Mouse (Mus musculus) neutrophil, adult 5-6 weeks (primary cell): ENCODE measurements around the gene Astn2. TPM values are rescaled to one million over a fixed set of nuclear protein-coding genes. Genes with fewer than 3 reads are reported as not detected.
"Not testable (repeated sequence)": the region's sequence is repeated elsewhere in the genome, so short reads cannot be mapped to it uniquely, and the experiment has no call there.

Source experiments
- ATAC-seq: fragments of 151-379, 151-347 bp; 2 replicates; pipeline ENCODE4 v1.8.0; 2017; ENCODE audit warnings: mild to moderate bottlenecking, moderate TSS enrichment; ENCODE audit not compliant: insufficient number of reproducible peaks, poor library complexity, low FRiP score, severe bottlenecking; ENCODE audit errors: extremely low read depth
- total RNA-seq: library from RNA; stranded (forward); fragments of 200-1000 nt; gene quantifications from 2 replicates; pipeline ENCODE4 v1.2.3, GENCODE M21; 2017

Astn2 gene
- total RNA-seq, 1 experiment from 2014 or later, result not detected

- ATAC-seq, result no peak
These were observed 661.2 kb downstream of the Astn2 start for GRCm38 (mm10) chr4:65743160-65743691.

- no peak for ATAC-seq
These were observed 680.0 kb downstream of the Astn2 start for GRCm38 (mm10) chr4:65724414-65724813.

- no peak for ATAC-seq
These were observed 684.8 kb downstream of the Astn2 start for GRCm38 (mm10) chr4:65719610-65720009.

- no peak for ATAC-seq
These were observed 686.5 kb downstream of the Astn2 start for GRCm38 (mm10) chr4:65717899-65718298.

- ATAC-seq, result no peak
These were observed 688.3 kb downstream of the Astn2 start for GRCm38 (mm10) chr4:65716086-65716485.

- ATAC-seq, result no peak
These were observed 692.7 kb downstream of the Astn2 start for GRCm38 (mm10) chr4:65711678-65712077.

- ATAC-seq, result no peak
These were observed 693.8 kb downstream of the Astn2 start for GRCm38 (mm10) chr4:65710623-65711022.

GRCm38 (mm10) chr4:65701848-65702247 is 702.6 kb downstream of the Astn2 start:
- no peak for ATAC-seq

- no peak for ATAC-seq
These were observed 704.6 kb downstream of the Astn2 start for GRCm38 (mm10) chr4:65699743-65700361.

- ATAC-seq, result no peak
These were observed 709.2 kb downstream of the Astn2 start for GRCm38 (mm10) chr4:65695241-65695640.

GRCm38 (mm10) chr4:65694011-65694410 is 710.4 kb downstream of the Astn2 start:
- no peak for ATAC-seq

GRCm38 (mm10) chr4:65687006-65687723 is 717.2 kb downstream of the Astn2 start:
- ATAC-seq, result no peak

GRCm38 (mm10) chr4:65686258-65687005 is 718.0 kb downstream of the Astn2 start:
- ATAC-seq, result no peak

- no peak for ATAC-seq
These were observed 720.0 kb downstream of the Astn2 start for GRCm38 (mm10) chr4:65684401-65684800.

- ATAC-seq, result not testable (repeated sequence)
These were observed 724.6 kb downstream of the Astn2 start for GRCm38 (mm10) chr4:65679786-65680185.

GRCm38 (mm10) chr4:65678929-65679328 is 725.5 kb downstream of the Astn2 start:
- ATAC-seq, result no peak

- ATAC-seq, result no peak
These were observed 725.9 kb downstream of the Astn2 start for GRCm38 (mm10) chr4:65678495-65678894.

GRCm38 (mm10) chr4:65674267-65674978 is 730.0 kb downstream of the Astn2 start:
- ATAC-seq, result no peak

- ATAC-seq, result no peak
These were observed 730.9 kb downstream of the Astn2 start for GRCm38 (mm10) chr4:65673418-65673933.
